Mouse (Mus musculus): Measurements from ENCODE around the gene Gm1604a.
"Not testable (repeated sequence)": the region's sequence is repeated elsewhere in the genome, so short reads cannot be mapped to it uniquely, and the experiment has no call there.

DNA sequence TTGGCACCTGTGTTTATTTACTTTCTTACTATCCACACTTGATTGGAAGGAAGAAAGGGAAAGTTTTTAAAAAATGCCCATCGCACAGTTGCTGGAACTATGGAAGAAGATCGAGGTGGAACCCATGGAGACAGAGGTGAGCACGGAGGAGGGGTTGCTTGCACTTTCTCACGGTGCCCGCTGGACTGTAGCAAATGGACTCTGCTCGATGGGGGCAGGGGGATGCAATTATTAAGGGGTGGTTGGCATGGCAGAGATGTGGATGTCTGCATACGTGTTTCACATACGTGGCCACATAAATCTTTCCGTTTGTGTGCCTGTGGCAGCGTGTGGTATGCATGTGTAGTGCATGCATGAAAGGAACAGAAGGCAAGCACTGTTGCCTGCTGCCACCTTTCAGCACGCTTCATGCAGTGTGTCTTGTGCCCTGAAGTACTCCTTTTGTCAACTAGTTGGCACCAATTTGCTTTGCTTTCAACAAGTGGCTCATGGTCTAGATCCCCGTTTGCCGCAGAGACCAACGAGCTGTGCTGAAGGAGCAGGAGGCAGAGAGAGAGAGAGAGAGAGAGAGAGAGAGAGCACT, 487 bp downstream of the Gm1604a start:
- not testable (repeated sequence) for TF ChIP-seq CEBPB (IDR thresholded peaks at IDR 0.05; ENCODE audit: insufficient read depth, poor library complexity, severe bottlenecking); POLR2A (IDR thresholded peaks at IDR 0.05; ENCODE audit: insufficient read length, low read depth)

Measured in myocyte (in vitro differentiated cells).